Mouse (Mus musculus) erythroblast, embryonic 14.5 days (primary cell): ENCODE measurements around the gene Dxo. TPM values are rescaled to one million over a fixed set of nuclear protein-coding genes. Genes with fewer than 3 reads are reported as not detected.
A peak's percentile ranks its signal among the peaks of the same experiment; 100 is the strongest.

Experiments used
- H3K27me3 ChIP-seq: 2 replicates; pipeline ENCODE4 v1.6.1; 2012; ENCODE audit warnings: inconsistent platforms; ENCODE audit not compliant: control insufficient read depth
- H3K36me3 ChIP-seq: 2 replicates; pipeline ENCODE4 v1.6.1; 2012; ENCODE audit warnings: mild to moderate bottlenecking, inconsistent platforms; ENCODE audit not compliant: control insufficient read depth
- H3K4me1 ChIP-seq: 2 replicates; pipeline ENCODE4 v1.6.1; 2012; ENCODE audit warnings: inconsistent platforms; ENCODE audit not compliant: control insufficient read depth
- H3K4me3 ChIP-seq: replicated peaks from 2 replicates; pipeline ENCODE3; 2012; ENCODE audit warnings: moderate library complexity, mild to moderate bottlenecking, inconsistent platforms
- H3K9me3 ChIP-seq: 2 replicates; pipeline ENCODE4 v1.6.1; 2012; ENCODE audit warnings: low read length, inconsistent platforms, mixed read lengths; ENCODE audit not compliant: control insufficient read depth
- GATA1 ChIP-seq: IDR thresholded peaks from 2 replicates; pipeline ENCODE4 v1.6.1; 2012; ENCODE audit warnings: low read length, inconsistent platforms, mixed read lengths
- TAL1 ChIP-seq: IDR thresholded peaks from 3 replicates; pipeline ENCODE4 v1.6.1; 2012; ENCODE audit warnings: low read length, inconsistent platforms, mixed read lengths
- polyA plus RNA-seq: library from polyadenylated mRNA; stranded (reverse); fragments of >175 nt; gene quantifications from 2 replicates; pipeline ENCODE4 v1.2.3, GENCODE M21; 2012

The Dxo gene
- polyA plus RNA-seq, 1 experiment, result 15.3 TPM

DNA sequence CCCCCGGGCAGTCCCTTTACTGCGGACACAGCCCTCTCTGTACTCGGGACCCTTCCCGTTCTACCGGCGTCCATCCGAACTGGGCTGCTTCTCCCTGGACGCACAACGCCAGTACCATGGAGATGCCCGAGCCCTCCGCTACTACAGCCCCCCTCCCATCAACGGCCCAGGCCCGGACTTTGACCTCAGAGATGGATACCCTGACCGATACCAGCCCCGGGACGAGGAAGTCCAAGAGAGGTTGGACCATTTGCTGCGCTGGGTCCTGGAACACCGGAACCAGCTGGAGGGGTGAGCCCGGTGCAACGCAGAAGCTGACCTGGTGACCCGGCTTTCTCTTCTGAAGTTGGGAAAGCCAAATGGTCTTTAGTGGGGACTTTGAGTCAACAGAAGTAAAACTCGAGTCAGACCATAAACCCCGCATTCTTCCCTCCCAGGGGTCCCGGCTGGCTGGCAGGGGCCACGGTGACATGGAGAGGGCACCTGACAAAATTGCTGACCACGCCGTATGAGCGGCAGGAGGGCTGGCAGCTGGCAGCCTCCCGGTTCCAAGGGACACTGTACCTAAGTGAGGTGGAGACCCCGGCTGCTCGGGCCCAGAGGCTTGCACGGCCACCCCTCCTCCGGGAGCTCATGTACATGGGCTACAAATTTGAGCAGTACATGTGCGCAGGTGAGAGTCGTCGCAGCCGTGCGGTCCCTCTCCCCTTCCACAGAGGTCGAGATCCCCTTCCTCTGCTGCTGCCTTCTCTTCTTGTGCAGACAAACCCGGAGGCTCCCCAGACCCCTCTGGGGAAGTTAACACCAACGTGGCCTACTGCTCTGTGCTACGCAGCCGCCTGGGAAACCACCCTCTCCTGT is 875 bp downstream of the Dxo start:
- peak overlapping the region; percentile 73 for H3K4me3 ChIP-seq
- H3K4me1 ChIP-seq, result peaks cover 61% of the 10 kb centered on the region
- H3K36me3 ChIP-seq, result peaks cover 75% of the 10 kb centered on the region
- TF ChIP-seq TAL1 (no peak), GATA1 (no peak)
- H3K27me3 ChIP-seq, result no peaks in the 10 kb centered on the region
- no peaks in the 10 kb centered on the region for H3K9me3 ChIP-seq

DNA sequence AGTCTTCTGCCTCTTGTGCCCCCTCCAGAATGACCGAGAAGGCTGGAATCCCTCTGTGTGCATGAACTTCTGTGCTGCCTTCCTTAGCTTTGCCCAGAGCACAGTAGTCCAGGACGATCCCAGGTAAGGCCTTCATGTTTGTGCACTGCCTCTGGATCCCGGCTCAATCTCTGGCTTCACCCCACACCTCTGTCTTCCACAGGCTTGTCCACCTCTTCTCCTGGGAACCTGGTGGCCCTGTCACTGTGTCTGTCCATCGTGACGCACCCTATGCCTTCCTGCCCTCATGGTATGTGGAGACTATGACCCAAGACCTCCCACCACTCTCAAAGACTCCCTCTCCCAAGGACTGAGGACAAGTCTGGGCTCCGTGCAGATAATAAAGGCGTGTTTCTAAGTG is 2.0 kb downstream of the Dxo start:
- H3K36me3 ChIP-seq, result peaks cover 75% of the 10 kb centered on the region
- peaks cover 61% of the 10 kb centered on the region for H3K4me1 ChIP-seq
- no peak for TF ChIP-seq TAL1
- no peak for TF ChIP-seq GATA1
- peak overlapping the region; percentile 39 for H3K4me3 ChIP-seq
- H3K27me3 ChIP-seq, result no peaks in the 10 kb centered on the region
- H3K9me3 ChIP-seq, result no peaks in the 10 kb centered on the region

DNA sequence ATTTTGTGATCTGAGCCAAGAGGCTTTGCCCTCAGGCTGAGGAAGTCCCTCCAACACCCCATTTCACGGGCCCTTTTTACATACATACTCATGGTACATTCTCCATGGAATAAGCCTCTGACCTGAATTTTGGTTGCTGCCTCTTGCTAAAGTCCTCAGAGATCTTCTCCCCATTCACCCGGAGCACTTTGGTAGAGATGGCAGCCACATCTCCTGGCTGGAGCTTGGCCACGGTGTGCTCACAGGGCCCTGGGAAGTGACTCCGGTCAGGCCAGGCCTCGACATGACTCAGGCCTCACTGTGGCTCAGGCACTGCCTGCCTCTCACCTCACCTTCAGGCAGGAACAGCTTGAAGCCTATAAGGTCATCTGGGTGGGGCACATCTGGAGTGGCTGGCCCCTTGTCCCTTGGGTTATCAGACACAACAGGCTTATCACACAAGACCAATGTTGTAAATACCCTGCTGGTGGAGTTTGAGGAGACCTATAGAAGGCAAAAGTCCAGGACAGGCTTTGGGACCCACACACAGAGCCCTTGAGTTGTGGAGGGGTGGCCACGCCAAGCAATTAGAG is 4.0 kb downstream of the Dxo start:
- no peaks in the 10 kb centered on the region for H3K27me3 ChIP-seq
- TF ChIP-seq GATA1 (no peak), TAL1 (no peak)
- peaks cover 81% of the 10 kb centered on the region for H3K36me3 ChIP-seq
- H3K9me3 ChIP-seq, result no peaks in the 10 kb centered on the region
- H3K4me3 ChIP-seq, result peak overlapping the region; percentile 35
- H3K4me1 ChIP-seq, result peaks cover 53% of the 10 kb centered on the region

DNA sequence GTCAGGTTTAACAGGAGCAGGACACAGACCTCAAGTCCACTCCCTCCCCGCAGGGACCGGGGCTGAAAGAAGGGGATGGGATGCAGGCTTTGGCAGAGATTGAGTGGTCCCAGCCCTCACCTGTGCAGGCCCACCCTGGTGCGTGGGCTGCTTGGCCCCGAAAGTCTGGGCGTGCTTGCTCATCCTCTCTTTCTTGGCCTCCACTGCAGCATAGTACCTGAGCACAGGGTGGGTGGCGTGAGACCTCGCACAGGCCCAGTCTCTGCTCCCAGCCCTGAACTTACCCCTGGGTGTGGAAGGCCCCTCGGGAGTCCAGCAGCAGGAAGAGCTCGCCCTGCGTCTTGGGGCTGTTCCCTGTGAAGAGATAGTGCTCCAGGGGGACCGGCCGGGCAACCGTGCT is 8.1 kb downstream of the Dxo start:
- Histone ChIP-seq H3K9me3 (no peaks in the 10 kb centered on the region), H3K4me3 (no peak overlapping the region), H3K4me1 (peaks cover 42% of the 10 kb centered on the region), H3K36me3 (peaks cover 88% of the 10 kb centered on the region), H3K27me3 (no peaks in the 10 kb centered on the region)
- TF ChIP-seq GATA1, result no peak

DNA sequence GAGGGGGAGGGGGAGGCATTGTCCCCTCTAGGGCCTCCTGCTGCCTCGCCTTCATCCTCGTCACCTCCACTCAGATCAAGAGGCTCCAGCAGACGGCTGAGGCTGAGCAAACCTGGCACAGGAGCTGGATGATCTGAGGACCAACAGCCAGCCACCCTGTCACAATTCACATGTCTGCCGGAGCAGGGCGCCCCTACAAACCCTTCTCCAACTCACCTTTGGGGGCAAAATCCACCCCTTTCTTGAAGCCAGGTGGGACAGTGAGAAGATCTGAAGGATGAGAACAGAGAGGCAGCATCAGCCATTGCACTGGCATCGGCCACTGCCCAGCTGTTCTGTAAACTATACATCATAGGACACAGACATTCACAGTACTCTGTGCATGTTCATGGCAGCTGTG is 10.4 kb downstream of the Dxo start:
- peaks cover 69% of the 10 kb centered on the region for H3K36me3 ChIP-seq
- TF ChIP-seq TAL1 (no peak), GATA1 (no peak)
- H3K9me3 ChIP-seq, result no peaks in the 10 kb centered on the region
- H3K4me3 ChIP-seq, result no peak overlapping the region
- H3K27me3 ChIP-seq, result no peaks in the 10 kb centered on the region
- H3K4me1 ChIP-seq, result peaks cover 38% of the 10 kb centered on the region

DNA sequence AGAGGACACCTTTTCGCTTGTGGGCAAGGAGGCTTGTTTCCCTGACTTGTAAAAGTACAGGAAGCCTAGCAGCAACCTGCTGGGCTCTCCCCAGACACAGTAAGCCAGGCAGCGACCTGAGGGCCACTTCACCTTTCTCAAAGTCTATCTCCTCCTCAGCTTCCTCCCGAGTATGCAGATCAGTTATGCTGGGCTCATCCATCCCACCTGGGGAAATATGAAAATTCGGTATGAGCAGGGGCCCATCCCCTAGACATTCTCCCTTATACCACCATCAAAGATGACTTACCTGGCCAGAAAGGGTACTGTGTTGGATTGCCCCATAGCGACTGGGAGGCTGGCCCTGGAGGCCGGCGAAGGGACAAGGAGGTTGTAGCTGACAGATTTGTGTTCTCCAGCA is 10.8 kb downstream of the Dxo start:
- Histone ChIP-seq H3K4me3 (no peak overlapping the region), H3K4me1 (peaks cover 41% of the 10 kb centered on the region), H3K36me3 (peaks cover 69% of the 10 kb centered on the region), H3K27me3 (no peaks in the 10 kb centered on the region), H3K9me3 (no peaks in the 10 kb centered on the region)
- no peak for TF ChIP-seq GATA1
- no peak for TF ChIP-seq TAL1

DNA sequence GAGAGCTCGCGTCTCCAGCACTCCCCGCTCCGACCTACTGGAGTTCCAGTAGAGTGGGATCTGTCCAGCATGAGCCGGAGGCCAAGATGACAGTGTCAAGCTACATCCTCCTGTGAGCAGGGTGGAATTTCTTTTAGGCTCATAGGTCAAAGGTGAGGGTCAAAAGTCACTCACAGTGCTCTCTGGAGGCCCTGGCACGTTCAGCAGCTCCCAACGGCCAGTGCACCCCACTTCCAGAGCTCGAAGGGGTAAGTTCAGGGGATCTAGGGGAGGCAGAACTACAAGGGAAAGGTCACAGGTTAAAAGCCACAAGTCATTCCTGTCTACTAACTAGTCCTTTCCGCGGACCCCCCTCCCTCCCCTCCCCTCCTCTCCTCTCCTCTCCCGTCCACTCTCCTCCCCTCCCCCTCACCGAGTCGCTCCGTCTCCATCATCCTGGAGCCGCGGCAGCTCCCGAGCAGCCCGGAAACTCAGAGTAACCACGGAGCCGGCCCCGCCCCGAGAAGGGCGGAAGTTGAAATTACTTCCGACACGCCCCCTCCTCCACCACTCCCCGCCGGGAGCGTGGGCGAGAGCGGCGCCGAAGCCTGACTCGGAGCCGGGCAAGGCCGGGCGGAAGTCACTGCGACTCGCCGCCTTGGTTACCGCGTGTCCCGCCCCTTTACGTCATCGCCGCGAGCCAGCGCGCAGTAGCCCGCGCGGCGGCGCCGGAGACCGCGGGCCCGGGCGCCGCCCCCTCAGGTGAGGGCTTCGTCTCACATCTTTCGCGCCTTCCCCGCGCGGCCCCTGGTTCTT is 13.1 kb downstream of the Dxo start, which contains the start of the genes Skiv2l and Nelfe:
TSS of gene Skiv2l (minus strand) at position 489 of the 795 bp plus-strand sequence.
TSS of gene Nelfe (plus strand) at position 670 of the 795 bp plus-strand sequence.
- Histone ChIP-seq H3K4me3 (peak within 1 kb of the TSS; percentile 83), H3K9me3 (no peaks in the 10 kb centered on the region), H3K27me3 (no peaks in the 10 kb centered on the region), H3K4me1 (peaks cover 41% of the 10 kb centered on the region), H3K36me3 (peaks cover 68% of the 10 kb centered on the region)
- TF ChIP-seq TAL1, result no peak
- no peak for TF ChIP-seq GATA1

DNA sequence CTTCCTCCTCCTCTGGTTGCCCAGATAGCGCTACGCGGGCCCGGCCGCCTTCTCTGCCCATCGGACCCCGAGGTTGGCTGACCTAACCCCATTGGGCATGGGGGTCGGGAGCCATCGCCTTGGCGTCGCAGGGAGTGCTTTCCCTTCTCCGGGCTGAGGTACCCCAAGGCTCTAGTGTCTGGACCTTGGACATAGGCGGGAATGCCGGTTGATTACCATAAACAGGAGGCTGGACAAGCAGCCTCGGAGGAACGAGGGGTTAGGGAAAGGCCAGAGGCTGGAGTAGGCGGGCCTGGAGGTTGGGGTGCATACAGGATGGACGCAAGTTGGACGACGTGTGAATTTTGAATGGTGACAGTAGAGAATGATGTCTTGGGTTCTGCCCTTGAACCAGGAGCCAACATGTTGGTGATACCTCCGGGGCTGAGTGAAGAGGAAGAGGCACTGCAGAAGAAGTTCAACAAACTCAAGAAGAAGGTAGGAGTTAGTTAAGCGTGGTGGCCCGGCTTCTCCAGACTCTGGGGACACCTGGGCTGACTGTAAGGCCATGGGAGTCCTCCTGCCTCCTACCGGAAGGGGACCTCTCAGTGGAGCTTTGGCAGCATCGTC is 13.8 kb downstream of the Dxo start:
- Histone ChIP-seq H3K36me3 (peaks cover 67% of the 10 kb centered on the region), H3K4me3 (peak overlapping the region; percentile 83), H3K27me3 (no peaks in the 10 kb centered on the region), H3K9me3 (no peaks in the 10 kb centered on the region), H3K4me1 (peaks cover 41% of the 10 kb centered on the region)
- TF ChIP-seq TAL1, result no peak
- TF ChIP-seq GATA1, result no peak

DNA sequence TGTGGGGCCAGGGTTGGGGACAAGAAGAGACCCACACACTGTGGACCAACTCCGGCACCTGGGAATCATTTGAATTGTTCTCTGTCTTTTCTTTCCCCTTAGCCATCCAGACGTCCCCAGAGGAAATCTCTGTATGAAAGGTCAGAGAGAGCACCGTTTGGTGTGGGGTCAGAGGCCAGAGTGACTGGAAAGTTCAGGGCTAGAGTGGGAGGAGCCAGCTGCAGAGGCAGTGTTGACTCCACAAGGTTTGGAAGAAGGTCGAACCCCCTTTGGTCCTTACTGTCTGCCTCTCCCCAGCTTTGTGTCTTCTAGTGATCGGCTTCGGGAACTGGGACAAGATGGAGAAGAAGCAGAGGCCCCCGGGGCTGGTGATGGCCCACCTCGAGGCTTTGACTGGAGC is 16.7 kb downstream of the Dxo start:
- Histone ChIP-seq H3K36me3 (peaks cover 69% of the 10 kb centered on the region), H3K4me1 (peaks cover 35% of the 10 kb centered on the region), H3K9me3 (no peaks in the 10 kb centered on the region), H3K27me3 (no peaks in the 10 kb centered on the region), H3K4me3 (no peak overlapping the region)
- no peak for TF ChIP-seq GATA1
- TF ChIP-seq TAL1, result no peak
